Mouse (Mus musculus): ENCODE measurements around the gene Defa25. TPM values are rescaled to one million over a fixed set of nuclear protein-coding genes. Genes with fewer than 3 reads are reported as not detected.
"Not testable (repeated sequence)": the region's sequence is repeated elsewhere in the genome, so short reads cannot be mapped to it uniquely, and the experiment has no call there.

The Defa25 gene
- not detected in 2 replicates for polyA plus RNA-seq (2016; fragmentation: Nextera tagmentation; extraction: Ambion mirVana)

- H3K9me3 ChIP-seq; H3K36me3 ChIP-seq (replicated peaks); H3K27ac ChIP-seq; H3K27me3 ChIP-seq (ENCODE audit: poor library complexity, severe bottlenecking); H3K4me3 ChIP-seq; DNase-seq (ENCODE audit: extremely low spot score, low spot score); H3K4me1 ChIP-seq: not testable (repeated sequence)
These were observed at the start of gene Defa25 for GRCm38 (mm10) chr8:21084142-21084541. Defa25 (plus strand) TSS chr8:21084442.

GRCm38 (mm10) chr8:21054747-21055146, 29.5 kb upstream of the Defa25 start, which contains the start of gene Defa23:
Defa23 (plus strand) TSS chr8:21055047.
- H3K4me3 ChIP-seq; H3K27me3 ChIP-seq (ENCODE audit: poor library complexity, severe bottlenecking); H3K36me3 ChIP-seq (replicated peaks); H3K27ac ChIP-seq; DNase-seq (ENCODE audit: extremely low spot score, low spot score); H3K4me1 ChIP-seq; H3K9me3 ChIP-seq: not testable (repeated sequence)
- WGBS, result no CpG with 5 or more reads among the region's 1 CpGs

GRCm38 (mm10) chr8:21064738-21065137, 19.5 kb upstream of the Defa25 start, which contains the start of gene Defa35:
Defa35 (plus strand) TSS chr8:21065038.
- H3K4me3 ChIP-seq; H3K4me1 ChIP-seq; H3K27ac ChIP-seq; DNase-seq (ENCODE audit: extremely low spot score, low spot score); H3K27me3 ChIP-seq (ENCODE audit: poor library complexity, severe bottlenecking); H3K9me3 ChIP-seq; H3K36me3 ChIP-seq (replicated peaks): not testable (repeated sequence)
- WGBS, result 89% methylated on average over 1 of the region's 1 CpGs

- DNase-seq (ENCODE audit: extremely low spot score, low spot score), result no peak
- Histone ChIP-seq H3K4me3 (no peak overlapping the region), H3K27me3 (ENCODE audit: poor library complexity, severe bottlenecking) (no peaks in the 10 kb centered on the region), H3K36me3 (replicated peaks) (no peaks in the 10 kb centered on the region), H3K9me3 (peaks cover 17% of the 10 kb centered on the region; the same call in 1 of the 2 replicates), H3K4me1 (no peaks in the 10 kb centered on the region), H3K27ac (no peak overlapping the region)
- 53% methylated on average over 4 of the region's 4 CpGs for WGBS
These were observed 8.9 kb downstream of the Defa25 start for GRCm38 (mm10) chr8:21093106-21093505.

GRCm38 (mm10) chr8:21095950-21096349, 11.7 kb downstream of the Defa25 start, which contains the start of gene Gm14851:
Gm14851 (minus strand) TSS chr8:21096050.
- not testable (repeated sequence) for DNase-seq (ENCODE audit: extremely low spot score, low spot score); H3K36me3 ChIP-seq (replicated peaks); H3K4me3 ChIP-seq; H3K27me3 ChIP-seq (ENCODE audit: poor library complexity, severe bottlenecking); H3K4me1 ChIP-seq; H3K27ac ChIP-seq
- WGBS, result 75% methylated on average over 1 of the region's 2 CpGs
- peaks cover 31% of the 10 kb centered on the region for H3K9me3 ChIP-seq

- WGBS, result 60% methylated on average over 3 of the region's 3 CpGs
These were observed 50.1 kb downstream of the Defa25 start, which contains the start of gene Defa30 for GRCm38 (mm10) chr8:21134342-21134741. Defa30 (plus strand) TSS chr8:21134642.

More at GRCm38 (mm10) chr8:21134342-21134741, 50.1 kb downstream of the Defa25 start, which contains the start of gene Defa30:
- not testable (repeated sequence) for H3K4me1 ChIP-seq; H3K27me3 ChIP-seq (ENCODE audit: poor library complexity, severe bottlenecking); DNase-seq (ENCODE audit: extremely low spot score, low spot score); H3K36me3 ChIP-seq (replicated peaks); H3K4me3 ChIP-seq; H3K27ac ChIP-seq
- H3K9me3 ChIP-seq, result peaks cover 36% of the 10 kb centered on the region; the same call in 1 of the 2 replicates

Other genes starting within 250 kb of the Defa25 start
- not detected in 2 replicates for gene Defb33, start 191.8 kb upstream of the Defa25 start, polyA plus RNA-seq (2016; fragmentation: Nextera tagmentation; extraction: Ambion mirVana)
- not detected in 2 replicates for gene Gm15056, start 181.8 kb upstream of the Defa25 start, polyA plus RNA-seq (2016; fragmentation: Nextera tagmentation; extraction: Ambion mirVana)
- gene Gm6040, start 162.4 kb upstream of the Defa25 start, polyA plus RNA-seq (2016; fragmentation: Nextera tagmentation; extraction: Ambion mirVana), result not detected in 2 replicates
- not detected in 2 replicates for gene AY761185, start 139.7 kb upstream of the Defa25 start, polyA plus RNA-seq (2016; fragmentation: Nextera tagmentation; extraction: Ambion mirVana)
- not detected in 2 replicates for gene Defa21, start 58.9 kb upstream of the Defa25 start, polyA plus RNA-seq (2016; fragmentation: Nextera tagmentation; extraction: Ambion mirVana)
- gene Defa23, start 29.4 kb upstream of the Defa25 start, polyA plus RNA-seq (2016; fragmentation: Nextera tagmentation; extraction: Ambion mirVana), result not detected in 2 replicates
- not detected in 2 replicates for gene Defa35, start 19.4 kb upstream of the Defa25 start, polyA plus RNA-seq (2016; fragmentation: Nextera tagmentation; extraction: Ambion mirVana)
- gene Gm14851, start 11.6 kb downstream of the Defa25 start, polyA plus RNA-seq (2016; fragmentation: Nextera tagmentation; extraction: Ambion mirVana), result not detected in 2 replicates
- not detected in 2 replicates for gene Defa30, start 50.2 kb downstream of the Defa25 start, polyA plus RNA-seq (2016; fragmentation: Nextera tagmentation; extraction: Ambion mirVana)
- gene Defa22, start 77.8 kb downstream of the Defa25 start, polyA plus RNA-seq (2016; fragmentation: Nextera tagmentation; extraction: Ambion mirVana), result not detected in 2 replicates
- gene Defa31, start 107.2 kb downstream of the Defa25 start, polyA plus RNA-seq (2016; fragmentation: Nextera tagmentation; extraction: Ambion mirVana), result not detected in 2 replicates
- gene Gm15293, start 117.1 kb downstream of the Defa25 start, polyA plus RNA-seq (2016; fragmentation: Nextera tagmentation; extraction: Ambion mirVana), result not detected in 2 replicates
- not detected in 2 replicates for gene Gm15292, start 165.3 kb downstream of the Defa25 start, polyA plus RNA-seq (2016; fragmentation: Nextera tagmentation; extraction: Ambion mirVana)
- not detected in 2 replicates for gene Defa27, start 231.1 kb downstream of the Defa25 start, polyA plus RNA-seq (2016; fragmentation: Nextera tagmentation; extraction: Ambion mirVana)
- gene Defa29, start 242.6 kb downstream of the Defa25 start, polyA plus RNA-seq (2016; fragmentation: Nextera tagmentation; extraction: Ambion mirVana), result not detected in 2 replicates

Measured in forebrain, embryonic 10.5 days (tissue).